Mouse (Mus musculus) embryonic fibroblast, embryonic 13.5 days (primary cell): ENCODE data around the gene Mtmr12. TPM values are rescaled to one million over a fixed set of nuclear protein-coding genes. Genes with fewer than 3 reads are reported as not detected.
"Not testable (repeated sequence)": the region's sequence is repeated elsewhere in the genome, so short reads cannot be mapped to it uniquely, and the experiment has no call there.

Source experiments
- H3K27ac ChIP-seq: 2 replicates; pipeline ENCODE4 v1.5.1; 2012; ENCODE audit warnings: low read length, control low read depth, inconsistent platforms; ENCODE audit not compliant: insufficient read depth
- H3K4me1 ChIP-seq: 2 replicates; pipeline ENCODE4 v1.6.1; 2011; ENCODE audit warnings: low read length; ENCODE audit not compliant: control insufficient read depth, insufficient read depth
- H3K4me3 ChIP-seq: 2 replicates; pipeline ENCODE4 v1.5.1; 2011; ENCODE audit warnings: mild to moderate bottlenecking, control low read depth, low read length; ENCODE audit not compliant: insufficient read depth
- CTCF ChIP-seq: IDR thresholded peaks from 2 replicates; pipeline ENCODE4 v1.5.1; 2011; ENCODE audit warnings: mild to moderate bottlenecking, control low read depth, low read length, moderate library complexity, borderline replicate concordance; ENCODE audit not compliant: insufficient read depth
- POLR2A ChIP-seq: IDR thresholded peaks from 2 replicates; pipeline ENCODE4 v1.6.1; 2011; ENCODE audit warnings: low read depth, mild to moderate bottlenecking, control low read depth, low read length, moderate library complexity
- polyA plus RNA-seq: library from polyadenylated mRNA; stranded (reverse); fragments of >200 nt; gene quantifications from 2 replicates; pipeline ENCODE4 v1.2.4, GENCODE M21; 2011; ENCODE audit warnings: low read depth; ENCODE audit not compliant: missing spikeins, insufficient read length

Mtmr12 gene
- polyA plus RNA-seq, 1 experiment, result 12.3 TPM

- H3K27ac ChIP-seq, result no peak overlapping the region
- H3K4me1 ChIP-seq, result peaks cover 3% of the 10 kb centered on the region; the same call in 1 of the 2 replicates
- H3K4me3 ChIP-seq, result no peak overlapping the region
- TF ChIP-seq POLR2A (no peak), CTCF (no peak)
Observed at GRCm38 (mm10) chr15:12212266-12212665, 7.4 kb downstream of the Mtmr12 start.

DNA sequence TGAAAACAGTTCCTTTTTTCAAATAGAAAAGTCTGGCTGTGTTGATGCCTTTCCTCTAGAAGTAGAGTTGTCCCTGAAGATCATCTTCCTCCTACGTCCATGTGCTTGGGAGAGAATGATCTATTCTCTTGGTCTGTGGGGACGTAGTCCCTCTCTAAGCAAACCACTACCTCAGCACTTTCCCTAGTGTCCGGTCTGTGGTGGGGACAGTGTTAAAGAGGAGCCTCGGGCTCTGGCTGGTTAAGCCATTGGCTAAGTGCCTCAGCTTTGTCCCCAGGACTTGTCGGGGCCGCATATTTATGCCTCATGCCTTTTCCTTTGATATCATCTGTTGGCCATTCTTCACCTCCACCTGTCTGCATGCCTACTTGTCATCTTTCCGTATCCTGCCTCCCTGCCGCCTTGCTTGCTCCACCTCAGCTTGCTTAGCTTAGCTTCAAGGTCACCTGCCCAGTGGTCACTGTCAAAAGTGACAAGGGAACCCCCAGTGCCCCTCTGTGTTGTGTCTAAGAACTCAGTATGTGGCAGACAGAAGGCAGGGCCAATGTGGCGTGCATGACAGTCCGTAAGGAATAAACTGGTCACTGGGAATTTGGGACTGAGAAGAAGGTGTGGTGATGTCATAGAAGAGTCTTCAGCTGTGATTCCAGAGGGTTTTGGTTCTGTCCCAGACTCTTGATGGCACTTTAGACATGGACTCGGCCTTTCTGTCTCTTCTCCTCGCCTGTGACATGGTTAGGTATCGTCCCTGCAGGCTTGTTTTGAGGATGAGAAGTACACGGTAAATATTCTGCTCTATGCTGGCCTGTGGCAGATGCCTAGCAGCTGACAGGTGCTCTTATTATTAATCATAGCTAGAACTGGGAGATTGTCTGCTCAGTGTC lies 9.9 kb downstream of the Mtmr12 start:
- TF ChIP-seq POLR2A (no peak), CTCF (no peak)
- H3K4me3 ChIP-seq, result no peak overlapping the region
- no peaks in the 10 kb centered on the region for H3K4me1 ChIP-seq
- no peak overlapping the region for H3K27ac ChIP-seq

GRCm38 (mm10) chr15:12215415-12215718 lies 10.5 kb downstream of the Mtmr12 start:
- Histone ChIP-seq H3K4me1 (no peaks in the 10 kb centered on the region), H3K4me3 (no peak overlapping the region), H3K27ac (no peak overlapping the region)
- TF ChIP-seq POLR2A (no peak), CTCF (no peak)

DNA sequence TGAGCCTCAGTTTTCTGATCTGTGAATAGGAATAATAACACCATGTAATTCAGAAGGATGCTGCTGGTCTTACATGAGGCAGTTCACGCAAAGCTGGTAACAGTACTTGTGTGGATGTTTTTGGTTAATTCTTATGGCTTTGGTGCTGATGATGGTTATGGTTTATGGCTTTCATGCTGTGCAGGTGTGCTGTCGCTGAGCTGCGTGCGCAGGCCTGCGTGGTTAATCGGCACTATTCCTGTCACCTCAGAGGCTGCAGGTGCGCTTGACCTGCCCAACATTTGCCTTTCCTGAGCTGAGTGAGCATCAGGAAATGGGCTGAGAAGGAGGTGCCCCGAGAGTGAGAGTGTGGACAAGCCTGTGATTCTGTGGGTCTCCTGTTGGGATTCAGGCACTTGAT lies 11.3 kb downstream of the Mtmr12 start:
- TF ChIP-seq POLR2A (no peak), CTCF (no peak)
- H3K4me3 ChIP-seq, result no peak overlapping the region
- no peaks in the 10 kb centered on the region for H3K4me1 ChIP-seq
- H3K27ac ChIP-seq, result no peak overlapping the region

- no peaks in the 10 kb centered on the region for H3K4me1 ChIP-seq
Observed at GRCm38 (mm10) chr15:12216798-12217197, 12.0 kb downstream of the Mtmr12 start.

GRCm38 (mm10) chr15:12217332-12217731 lies 12.5 kb downstream of the Mtmr12 start:
- not testable (repeated sequence) for H3K4me3 ChIP-seq, H3K4me1 ChIP-seq, H3K27ac ChIP-seq

More at GRCm38 (mm10) chr15:12216798-12217197, 12.0 kb downstream of the Mtmr12 start:
- Histone ChIP-seq H3K4me3 (no peak overlapping the region), H3K27ac (no peak overlapping the region)
- TF ChIP-seq POLR2A, result no peak
- no peak for TF ChIP-seq CTCF

DNA sequence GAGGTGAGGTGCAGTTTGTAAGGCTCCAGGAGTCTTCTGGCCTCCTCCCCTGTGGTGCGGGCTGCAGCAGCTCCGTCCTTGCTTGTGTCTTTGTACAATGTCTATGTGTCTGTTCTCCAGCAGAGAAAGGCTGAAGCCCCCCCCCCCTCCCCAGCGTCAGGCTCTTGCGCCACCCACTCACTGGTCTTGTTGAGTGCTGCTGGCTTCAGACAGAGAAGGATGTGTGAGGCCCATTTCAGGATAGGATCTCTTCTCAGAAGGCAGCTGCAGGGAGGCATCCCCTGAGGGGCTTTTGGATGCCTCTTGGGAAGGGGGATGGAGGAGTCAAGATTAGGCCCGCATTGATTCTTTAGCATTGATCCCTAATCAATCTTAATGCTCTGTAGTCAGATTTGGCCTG lies 13.0 kb downstream of the Mtmr12 start:
- Histone ChIP-seq H3K27ac (no peak overlapping the region), H3K4me3 (no peak overlapping the region), H3K4me1 (no peaks in the 10 kb centered on the region)
- TF ChIP-seq CTCF, result no peak
- no peak for TF ChIP-seq POLR2A

GRCm38 (mm10) chr15:12218583-12219382 lies 14.0 kb downstream of the Mtmr12 start:
- H3K4me3 ChIP-seq, result no peak overlapping the region
- TF ChIP-seq CTCF, result no peak
- TF ChIP-seq POLR2A, result no peak
- H3K27ac ChIP-seq, result no peak overlapping the region
- H3K4me1 ChIP-seq, result no peaks in the 10 kb centered on the region

DNA sequence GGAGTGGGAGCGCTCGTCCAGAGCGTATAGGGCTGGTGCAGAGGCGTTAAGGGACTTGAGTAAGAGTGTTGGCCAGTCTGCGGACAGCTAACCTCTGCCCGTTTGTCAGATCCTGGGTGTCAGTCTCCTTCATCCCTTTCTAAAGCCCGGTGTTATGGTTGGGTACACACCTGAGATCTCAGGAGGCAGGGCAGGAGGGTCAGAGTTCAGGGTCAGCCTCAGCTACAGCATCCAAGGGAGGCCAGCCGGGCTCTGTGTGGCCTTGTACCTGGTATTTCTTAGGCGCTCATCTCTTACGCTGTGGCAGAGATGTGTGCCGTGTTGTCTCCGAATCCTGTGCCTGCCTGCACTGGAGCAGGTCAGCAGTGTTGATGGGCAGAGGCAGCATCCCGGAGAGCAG lies 16.3 kb downstream of the Mtmr12 start:
- no peak overlapping the region for H3K4me3 ChIP-seq
- no peaks in the 10 kb centered on the region for H3K4me1 ChIP-seq
- TF ChIP-seq POLR2A (no peak), CTCF (no peak)
- no peak overlapping the region for H3K27ac ChIP-seq
